Mouse (Mus musculus): Measurements from ENCODE around the gene Mypop. TPM values are rescaled to one million over a fixed set of nuclear protein-coding genes. Genes with fewer than 3 reads are reported as not detected.

Mypop gene
- total RNA-seq, 2 experiments from 2014 or later = 50.4 to 53.3 TPM

DNA sequence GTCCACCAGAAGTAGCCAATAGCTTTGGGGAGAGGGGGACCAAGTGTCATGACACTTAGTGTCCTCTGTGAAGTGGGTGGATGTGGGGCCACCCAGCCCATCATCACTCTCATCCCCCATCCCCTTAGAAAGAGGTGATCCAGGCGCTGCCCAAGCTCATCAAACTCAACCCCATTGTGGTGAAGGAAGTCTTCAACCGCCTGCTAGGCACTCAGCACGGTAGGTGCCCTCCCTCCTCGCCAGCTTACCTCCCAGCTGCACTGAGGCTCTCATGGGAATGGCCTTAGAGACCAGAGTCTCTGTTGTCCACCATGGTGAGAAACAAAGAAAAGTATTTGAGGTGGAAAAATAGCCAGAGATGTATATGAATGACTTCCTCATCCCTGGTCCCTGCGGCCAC lies 58.2 kb downstream of the Mypop start:
- no peak for DNase-seq (ENCODE audit: low spot score in 2 of 2)
- intact Hi-C loops (cut with DNase I) = no loop called here

DNA sequence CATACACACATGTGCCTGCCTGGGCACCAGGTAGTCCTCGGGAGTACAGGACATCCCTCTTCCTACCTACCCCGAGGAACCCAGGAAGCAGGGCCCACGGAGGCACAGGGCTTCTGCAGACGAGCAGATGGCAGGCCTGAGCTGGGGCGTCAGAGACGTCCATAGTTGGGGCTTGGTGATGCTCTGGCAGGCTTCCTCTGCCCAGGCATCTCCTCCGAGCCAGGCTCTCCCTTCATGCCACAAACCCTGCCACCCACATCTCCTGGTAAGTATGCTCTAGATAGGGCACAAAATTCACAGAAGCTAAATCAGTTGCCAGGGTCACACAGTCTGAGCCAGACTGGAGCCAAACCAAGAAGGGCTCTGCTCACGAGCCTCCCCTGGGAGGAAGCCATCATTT lies 59.1 kb downstream of the Mypop start:
- intact Hi-C loops (cut with DNase I) = no loop called here
- DNase-seq (ENCODE audit: low spot score in 2 of 2) = peak in 1 of 2 experiments; percentile 68

DNA sequence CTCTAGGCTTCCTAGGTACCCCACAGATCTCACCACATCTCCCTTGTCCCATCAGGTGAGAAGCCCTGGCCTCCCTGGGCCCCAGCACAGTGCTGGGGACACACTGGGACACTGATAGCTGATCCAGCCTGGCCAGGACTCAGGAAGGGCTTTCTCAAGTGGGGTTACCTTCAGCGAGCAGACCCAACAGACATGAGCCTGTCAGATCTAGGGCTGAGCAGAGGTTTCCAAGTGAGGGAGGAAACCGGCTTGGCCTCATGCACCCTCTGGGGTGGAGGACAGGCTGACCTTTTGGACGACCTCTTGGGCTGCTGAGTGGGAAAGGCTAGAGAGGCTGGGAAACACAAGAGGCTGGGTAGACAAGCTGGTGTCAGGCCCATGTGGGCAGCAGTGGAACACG lies 60.1 kb downstream of the Mypop start:
- no peak for DNase-seq (ENCODE audit: low spot score in 2 of 2)
- intact Hi-C loops (cut with DNase I) = no loop called here

Other genes with a start within 250 kb of the Mypop start
- gene Psg19, start 192.7 kb upstream of the Mypop start, total RNA-seq (2021) = not detected
- gene Psg17, start 169.6 kb upstream of the Mypop start, total RNA-seq (2021) = not detected
- 1 to 10 TPM; 1.8 to 2.1 TPM for gene Mill2, start 151.3 kb upstream of the Mypop start, total RNA-seq (2021)
- 10 to 100 TPM; 23.2 to 26.3 TPM for gene Pglyrp1, start 119.9 kb upstream of the Mypop start, total RNA-seq (2021)
- gene Ccdc61, start 80.8 kb upstream of the Mypop start, total RNA-seq (2021) = 10 to 100 TPM in 1 of 2 experiments, 1 to 10 TPM in 1; 9.9 to 10.5 TPM
- gene Nova2, start 65.4 kb upstream of the Mypop start, total RNA-seq (2021) = 10 to 100 TPM; 78.2 to 84.6 TPM
- gene Nanos2, start 3.8 kb upstream of the Mypop start, total RNA-seq (2021) = under 1 TPM; 0.53 to 0.76 TPM
- 10 to 100 TPM; 46.7 to 48.3 TPM for gene Irf2bp1, start 12.8 kb downstream of the Mypop start, total RNA-seq (2021)
- gene Foxa3, start 32.3 kb downstream of the Mypop start, total RNA-seq (2021) = not detected
- 100 to 1,000 TPM; 122 to 133 TPM for gene Sympk, start 33.1 kb downstream of the Mypop start, total RNA-seq (2021)
- under 1 TPM; 0.14 to 0.30 TPM for gene Rsph6a, start 63.4 kb downstream of the Mypop start, total RNA-seq (2021)
- 100 to 1,000 TPM; 138 to 142 TPM for gene Dmwd, start 85.0 kb downstream of the Mypop start, total RNA-seq (2021)
- gene Dmpk, start 92.6 kb downstream of the Mypop start, total RNA-seq (2021) = 10 to 100 TPM; 25.0 to 37.5 TPM
- 1 to 10 TPM; 1.6 to 2.2 TPM for gene Six5, start 103.3 kb downstream of the Mypop start, total RNA-seq (2021)
- gene Gm4969, start 127.1 kb downstream of the Mypop start, total RNA-seq (2021) = under 1 TPM; 0.25 to 0.32 TPM
- gene Fbxo46, start 128.6 kb downstream of the Mypop start, total RNA-seq (2021) = 10 to 100 TPM; 12.5 to 14.4 TPM
- 10 to 100 TPM; 15.5 to 16.0 TPM for gene Qpctl, start 158.0 kb downstream of the Mypop start, total RNA-seq (2021)
- gene Snrpd2, start 158.5 kb downstream of the Mypop start, total RNA-seq (2021) = 10 to 100 TPM; 72.8 to 77.5 TPM
- 1 to 10 TPM; 1.1 to 1.5 TPM for gene Gipr, start 174.9 kb downstream of the Mypop start, total RNA-seq (2021)
- 100 to 1,000 TPM; 125 to 133 TPM for gene Eml2, start 185.2 kb downstream of the Mypop start, total RNA-seq (2021)
- 1 to 10 TPM; 3.7 to 4.3 TPM for gene Gpr4, start 221.3 kb downstream of the Mypop start, total RNA-seq (2021)
- 10 to 100 TPM; 46.6 to 47.3 TPM for gene Opa3, start 237.1 kb downstream of the Mypop start, total RNA-seq (2021)